Mouse (Mus musculus): ENCODE data around the gene Rdh5. TPM values are rescaled to one million over a fixed set of nuclear protein-coding genes. Genes with fewer than 3 reads are reported as not detected.
A peak's percentile ranks its signal among the peaks of the same experiment; 100 is the strongest.

Gene Rdh5
- polyA plus RNA-seq, 2 experiments: 12.1 to 13.6 TPM

DNA sequence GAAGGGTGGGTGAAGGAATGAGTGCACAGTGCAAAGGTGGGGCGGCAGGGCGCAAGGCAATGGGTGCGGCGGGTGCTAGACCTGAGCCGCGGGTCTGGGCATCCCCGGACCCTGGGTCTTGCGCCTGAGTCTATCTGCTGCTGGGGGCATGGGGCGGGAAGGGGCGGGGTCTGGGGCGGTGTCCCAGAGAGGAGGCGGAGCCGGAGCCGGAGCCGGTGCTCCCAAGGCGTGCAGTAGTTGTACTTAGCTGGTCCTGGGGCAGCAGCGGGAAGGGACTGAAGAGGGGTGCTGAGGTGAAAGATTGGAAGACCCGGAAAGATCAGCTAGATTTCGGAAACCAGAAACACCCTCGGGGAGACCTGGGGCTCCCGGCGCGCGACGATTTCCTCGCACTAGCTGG is 10.9 kb upstream of the Rdh5 start, which contains the start of gene Itga7:
Gene Itga7, plus strand, starts transcription at position 245 of the 400 bp plus-strand sequence.
- peak within 1 kb of the TSS; percentile 28; the same call in 1 of the 2 replicates for H3K4me2 ChIP-seq (ENCODE audit: low read depth)
- DNase-seq (ENCODE audit: low read depth in 3 of 3, low spot score in 3 of 3) (no peak), ATAC-seq (ENCODE audit: insufficient read depth) (0 out of 2 replicates have a peak, but pooled peaks have one; percentile 33)
- under 1% methylated on average over 26 of the region's 26 CpGs for WGBS (ENCODE audit: insufficient replicate concordance)
- no peak within 1 kb of the TSS for H3K9ac ChIP-seq (replicated peaks)
- TF ChIP-seq EP300 (IDR thresholded peaks at IDR 0.05; ENCODE audit: low read depth): no peak
- no peak for TF ChIP-seq CTCF (IDR thresholded peaks at IDR 0.05; ENCODE audit: low read depth)
- H3K36me3 ChIP-seq (replicated peaks; ENCODE audit: control insufficient read depth, insufficient read depth, low read depth): no peaks in the 10 kb centered on the region
- no peak within 1 kb of the TSS for H3K27ac ChIP-seq
- no peaks in the 10 kb centered on the region for H3K4me1 ChIP-seq (replicated peaks; ENCODE audit: control insufficient read depth in 2 of 2, insufficient read depth in 2 of 2, low read length in 1 of 2)
- H3K27me3 ChIP-seq (ENCODE audit: control insufficient read depth, insufficient read depth, low read length): peaks cover 59% of the 10 kb centered on the region
- H3K4me3 ChIP-seq (ENCODE audit: insufficient read depth in 1 of 2, low read depth in 2 of 2, low read length in 2 of 2): peak within 1 kb of the TSS in 1 of 2 experiments; percentile 15; a peak in 1 of 4 replicates
- H3K9me3 ChIP-seq (ENCODE audit: control insufficient read depth, low read length): no peaks in the 10 kb centered on the region

DNA sequence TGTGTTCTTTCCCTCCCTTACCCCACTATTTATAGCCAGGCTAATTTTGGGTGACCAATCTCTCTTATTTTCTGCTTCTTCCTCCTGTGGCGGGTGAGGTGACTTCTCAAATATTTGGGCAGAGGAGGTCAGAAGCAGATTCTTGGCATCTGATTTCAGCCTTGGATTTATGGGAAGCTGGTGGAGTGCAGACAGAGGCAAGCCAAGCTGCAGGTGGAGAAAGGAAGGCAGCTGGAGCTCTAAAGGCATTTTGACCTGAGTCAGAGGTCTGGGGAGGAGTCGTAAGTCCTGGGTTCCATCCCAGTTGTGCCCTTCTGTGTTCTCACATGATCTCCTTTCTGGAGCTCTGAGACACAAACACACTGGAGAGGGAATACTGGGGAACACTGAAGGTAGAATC is 8.8 kb upstream of the Rdh5 start:
- DNase-seq (ENCODE audit: low read depth in 3 of 3, low spot score in 3 of 3) (no peak), ATAC-seq (ENCODE audit: insufficient read depth) (no peak)
- Histone ChIP-seq H3K9me3 (ENCODE audit: control insufficient read depth, low read length) (no peaks in the 10 kb centered on the region), H3K9ac (replicated peaks) (no peak overlapping the region), H3K27me3 (ENCODE audit: control insufficient read depth, insufficient read depth, low read length) (peaks cover 58% of the 10 kb centered on the region), H3K4me1 (replicated peaks; ENCODE audit: control insufficient read depth in 2 of 2, insufficient read depth in 2 of 2, low read length in 1 of 2) (no peaks in the 10 kb centered on the region), H3K27ac (no peak overlapping the region), H3K4me2 (ENCODE audit: low read depth) (no peak overlapping the region), H3K4me3 (ENCODE audit: insufficient read depth in 1 of 2, low read depth in 2 of 2, low read length in 2 of 2) (no peak overlapping the region), H3K36me3 (replicated peaks; ENCODE audit: control insufficient read depth, insufficient read depth, low read depth) (no peaks in the 10 kb centered on the region)
- no peak for TF ChIP-seq CTCF (IDR thresholded peaks at IDR 0.05; ENCODE audit: low read depth)
- no peak for TF ChIP-seq EP300 (IDR thresholded peaks at IDR 0.05; ENCODE audit: low read depth)
- WGBS (ENCODE audit: insufficient replicate concordance): 41% methylated on average over 2 of the region's 2 CpGs

DNA sequence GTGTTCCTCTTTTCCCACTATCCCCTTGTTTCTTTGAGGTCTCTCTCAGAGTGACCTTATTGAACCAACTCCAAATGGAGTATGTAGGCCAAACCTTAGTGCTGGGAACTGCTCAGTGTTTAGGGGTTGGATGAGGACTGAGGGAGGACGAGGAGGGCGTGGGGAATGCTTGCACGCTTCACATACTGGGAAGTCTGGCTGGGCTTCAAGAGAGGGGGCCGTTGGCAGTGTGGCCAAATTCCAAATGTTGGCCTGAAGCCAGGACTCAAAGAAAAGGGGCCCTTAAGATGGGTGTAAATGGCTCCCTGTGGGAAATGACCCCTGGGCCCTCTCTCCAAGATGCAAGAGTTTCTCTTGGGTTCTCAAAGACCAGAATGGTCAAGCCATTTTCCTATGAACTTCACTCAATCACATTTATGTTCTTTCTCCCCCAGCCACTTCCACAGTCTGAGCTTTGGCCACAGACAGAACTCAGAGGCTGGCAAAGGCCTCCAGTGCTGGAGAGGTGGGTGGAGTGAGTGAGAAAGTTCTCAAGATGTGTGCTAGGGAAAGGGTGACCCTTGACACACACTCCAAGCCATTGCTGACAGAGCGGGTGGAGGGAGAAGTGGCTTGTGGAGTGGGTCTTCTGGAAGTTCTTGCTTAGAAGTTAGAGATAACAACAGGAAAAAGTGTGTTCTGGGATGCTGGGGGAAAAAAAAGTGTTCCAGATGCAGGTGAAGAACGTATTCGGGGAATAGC is 7.1 kb upstream of the Rdh5 start:
- Histone ChIP-seq H3K4me1 (replicated peaks; ENCODE audit: control insufficient read depth in 2 of 2, insufficient read depth in 2 of 2, low read length in 1 of 2) (no peaks in the 10 kb centered on the region), H3K27me3 (ENCODE audit: control insufficient read depth, insufficient read depth, low read length) (peaks cover 45% of the 10 kb centered on the region), H3K27ac (no peak overlapping the region), H3K36me3 (replicated peaks; ENCODE audit: control insufficient read depth, insufficient read depth, low read depth) (no peaks in the 10 kb centered on the region), H3K9ac (replicated peaks) (no peak overlapping the region), H3K4me3 (ENCODE audit: insufficient read depth in 1 of 2, low read depth in 2 of 2, low read length in 2 of 2) (no peak overlapping the region), H3K4me2 (ENCODE audit: low read depth) (no peak overlapping the region), H3K9me3 (ENCODE audit: control insufficient read depth, low read length) (no peaks in the 10 kb centered on the region)
- DNase-seq (ENCODE audit: low read depth in 3 of 3, low spot score in 3 of 3) (no peak), ATAC-seq (ENCODE audit: insufficient read depth) (no peak)
- WGBS (ENCODE audit: insufficient replicate concordance): 49% methylated on average over 7 of the region's 7 CpGs
- TF ChIP-seq CTCF (IDR thresholded peaks at IDR 0.05; ENCODE audit: low read depth) (no peak), EP300 (IDR thresholded peaks at IDR 0.05; ENCODE audit: low read depth) (no peak)

DNA sequence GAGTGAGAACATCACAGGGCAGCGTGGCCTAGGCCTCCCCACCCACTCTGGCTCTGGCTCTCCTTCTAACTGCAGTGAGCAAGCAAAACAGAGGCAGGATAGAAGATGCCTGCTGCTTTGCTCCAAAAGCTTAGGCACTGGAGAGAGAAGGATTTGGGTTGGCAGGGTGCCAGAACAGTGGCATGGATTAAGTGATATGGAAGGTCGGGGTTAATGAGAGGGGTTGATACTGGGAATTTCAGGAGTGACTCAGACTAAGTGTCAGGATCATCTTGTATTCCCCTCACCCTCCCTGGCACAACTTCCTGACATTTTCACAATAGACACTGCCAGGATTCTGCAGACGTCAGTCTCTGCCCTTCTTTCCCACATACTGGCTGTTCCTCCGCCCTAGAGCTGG is 5.7 kb upstream of the Rdh5 start:
- TF ChIP-seq EP300 (IDR thresholded peaks at IDR 0.05; ENCODE audit: low read depth) (no peak), CTCF (IDR thresholded peaks at IDR 0.05; ENCODE audit: low read depth) (no peak)
- Histone ChIP-seq H3K9me3 (ENCODE audit: control insufficient read depth, low read length) (no peaks in the 10 kb centered on the region), H3K4me3 (ENCODE audit: insufficient read depth in 1 of 2, low read depth in 2 of 2, low read length in 2 of 2) (no peak overlapping the region), H3K27ac (no peak overlapping the region), H3K4me1 (replicated peaks; ENCODE audit: control insufficient read depth in 2 of 2, insufficient read depth in 2 of 2, low read length in 1 of 2) (peaks cover 5 to 6% of the 10 kb centered on the region in 2 experiments), H3K36me3 (replicated peaks; ENCODE audit: control insufficient read depth, insufficient read depth, low read depth) (no peaks in the 10 kb centered on the region), H3K9ac (replicated peaks) (no peak overlapping the region), H3K27me3 (ENCODE audit: control insufficient read depth, insufficient read depth, low read length) (peaks cover 32% of the 10 kb centered on the region), H3K4me2 (ENCODE audit: low read depth) (no peak overlapping the region)
- 28% methylated on average over 4 of the region's 4 CpGs for WGBS (ENCODE audit: insufficient replicate concordance)
- DNase-seq (ENCODE audit: low read depth in 3 of 3, low spot score in 3 of 3) (no peak), ATAC-seq (ENCODE audit: insufficient read depth) (no peak)

DNA sequence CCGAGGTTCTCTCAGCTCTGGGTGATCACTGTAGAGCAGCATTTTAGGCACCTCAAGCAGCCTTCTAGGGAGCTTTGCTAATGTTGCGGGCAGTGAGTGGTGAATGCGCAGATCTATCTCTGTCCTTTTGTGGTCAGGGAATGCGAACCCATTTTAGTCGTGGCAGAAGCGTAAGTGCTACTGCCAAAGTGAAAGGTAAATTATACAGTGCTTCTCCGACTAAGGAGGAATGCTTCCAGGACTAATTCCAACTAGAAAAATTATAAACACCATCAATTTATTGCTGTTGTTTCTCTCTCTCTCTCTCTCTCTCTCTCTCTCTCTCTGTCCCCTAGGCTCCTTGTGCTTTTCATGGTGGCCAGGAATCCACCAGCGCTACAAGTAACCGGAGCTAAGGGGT is 1.2 kb upstream of the Rdh5 start, which contains the start of gene Bloc1s1:
Gene Bloc1s1, minus strand, starts transcription at position 101 of the 400 bp plus-strand sequence.
- WGBS (ENCODE audit: insufficient replicate concordance): 45% methylated on average over 9 of the region's 9 CpGs
- H3K27me3 ChIP-seq (ENCODE audit: control insufficient read depth, insufficient read depth, low read length): peaks cover 5% of the 10 kb centered on the region; the same call in 1 of the 2 replicates
- peaks cover 12 to 17% of the 10 kb centered on the region in 2 experiments for H3K4me1 ChIP-seq (replicated peaks; ENCODE audit: control insufficient read depth in 2 of 2, insufficient read depth in 2 of 2, low read length in 1 of 2)
- peak within 1 kb of the TSS; percentile 91 for H3K9ac ChIP-seq (replicated peaks)
- no peak for DNase-seq (ENCODE audit: low read depth in 3 of 3, low spot score in 3 of 3)
- ATAC-seq (ENCODE audit: insufficient read depth): no peak
- H3K9me3 ChIP-seq (ENCODE audit: control insufficient read depth, low read length): no peaks in the 10 kb centered on the region
- peak within 1 kb of the TSS; percentile 80 for H3K4me2 ChIP-seq (ENCODE audit: low read depth)
- peak within 1 kb of the TSS; percentile 69 to 97 for H3K4me3 ChIP-seq (ENCODE audit: insufficient read depth in 1 of 2, low read depth in 2 of 2, low read length in 2 of 2)
- no peak for TF ChIP-seq CTCF (IDR thresholded peaks at IDR 0.05; ENCODE audit: low read depth)
- no peak for TF ChIP-seq EP300 (IDR thresholded peaks at IDR 0.05; ENCODE audit: low read depth)
- no peaks in the 10 kb centered on the region for H3K36me3 ChIP-seq (replicated peaks; ENCODE audit: control insufficient read depth, insufficient read depth, low read depth)
- H3K27ac ChIP-seq: peak within 1 kb of the TSS; percentile 69
